Mouse (Mus musculus) CH12.LX (cell line): ENCODE measurements at regions not wholly inside any gene's neighbourhood (a gene's known extent, or its start where the extent isn't known, plus 50 kb on each side); places are given as distances from the start of the nearest gene placed in this dataset.

Experiments used
- CHD1 ChIP-seq: IDR thresholded peaks from 2 replicates; pipeline ENCODE4 v1.6.1; 2012; ENCODE audit warnings: low read depth, low read length, improper control_type of control experiment, inconsistent platforms
- CHD2 ChIP-seq: IDR thresholded peaks from 2 replicates; pipeline ENCODE4 v1.6.1; 2011; ENCODE audit warnings: low read length, improper control_type of control experiment
- CTCF ChIP-seq, 2 experiments: IDR thresholded peaks in 1 of 2; conservative IDR thresholded peaks in 1 of 2; 2 replicates each; pipeline ENCODE4 v1.5.1; 2011 to 2012; ENCODE audit warnings: low read depth in 2 of 2, low read length in 2 of 2, improper control_type of control experiment in 1 of 2, inconsistent platforms in 1 of 2, mild to moderate bottlenecking in 1 of 2, moderate library complexity in 1 of 2
- ELF1 ChIP-seq: IDR thresholded peaks from 2 replicates; pipeline ENCODE4 v1.6.1; 2014; ENCODE audit warnings: low read depth, mild to moderate bottlenecking, inconsistent platforms, low read length, improper control_type of control experiment
- EP300 ChIP-seq: IDR thresholded peaks from 2 replicates; pipeline ENCODE4 v1.6.1; 2011; ENCODE audit warnings: low read length, improper control_type of control experiment
- JUN ChIP-seq: IDR thresholded peaks from 2 replicates; pipeline ENCODE4 v1.6.1; 2011; ENCODE audit warnings: low read depth, mild to moderate bottlenecking, low read length, improper control_type of control experiment, moderate library complexity; ENCODE audit not compliant: insufficient read depth
- JUND ChIP-seq: conservative IDR thresholded peaks from 2 replicates; pipeline ENCODE4 v1.6.1; 2011; ENCODE audit warnings: low read depth, low read length, improper control_type of control experiment
- KAT2A ChIP-seq: IDR thresholded peaks from 2 replicates; pipeline ENCODE4 v1.6.1; 2012; ENCODE audit warnings: low read length, improper control_type of control experiment, inconsistent platforms; ENCODE audit not compliant: insufficient replicate concordance
- MAX ChIP-seq: IDR thresholded peaks from 2 replicates; pipeline ENCODE4 v1.6.1; 2011; ENCODE audit warnings: low read length, improper control_type of control experiment
- MAZ ChIP-seq: IDR thresholded peaks from 2 replicates; pipeline ENCODE4 v1.6.1; 2012; ENCODE audit warnings: low read depth, mild to moderate bottlenecking, inconsistent platforms, low read length, improper control_type of control experiment, moderate library complexity
- POLR2A ChIP-seq: IDR thresholded peaks from 2 replicates; pipeline ENCODE4 v1.6.1; 2011; ENCODE audit warnings: low read depth, mild to moderate bottlenecking, improper control_type of control experiment, low read length
- TCF12 ChIP-seq: IDR thresholded peaks from 2 replicates; pipeline ENCODE4 v1.6.1; 2014; ENCODE audit warnings: low read depth, mild to moderate bottlenecking, inconsistent platforms, low read length, improper control_type of control experiment
- UBTF ChIP-seq: IDR thresholded peaks from 2 replicates; pipeline ENCODE4 v1.6.1; 2012; ENCODE audit warnings: low read depth, mild to moderate bottlenecking, inconsistent platforms, low read length, improper control_type of control experiment, moderate library complexity
- ZC3H11A ChIP-seq: IDR thresholded peaks from 2 replicates; pipeline ENCODE4 v1.6.1; 2012; ENCODE audit warnings: low read depth, mild to moderate bottlenecking, inconsistent platforms, low read length, improper control_type of control experiment

- TF ChIP-seq CTCF (conservative IDR thresholded peaks at IDR 0.05 in 1 of 2, IDR thresholded peaks at IDR 0.05 in 1 of 2; ENCODE audit: low read depth in 2 of 2, low read length in 2 of 2) (no peak), POLR2A (no peak), TCF12 (no peak), JUND (no peak), UBTF (no peak), CHD1 (no peak), ELF1 (no peak), MAX (no peak), EP300 (no peak), MAZ (no peak), CHD2 (no peak), JUN (no peak), ZC3H11A (no peak), KAT2A (no peak)
Measured at GRCm38 (mm10) chr12:35357901-35358300, 176.9 kb downstream of the Ahr start.
